Mouse (Mus musculus) myocyte (in vitro differentiated cells): Measurements from ENCODE around the gene Myh14.

Experiments used
- CEBPB ChIP-seq: IDR thresholded peaks from 2 replicates; pipeline ENCODE4 v1.6.1; 2011; ENCODE audit warnings: mild to moderate bottlenecking, moderate library complexity; ENCODE audit not compliant: poor library complexity, insufficient read depth, severe bottlenecking
- E2F4 ChIP-seq: IDR thresholded peaks from one replicate; pipeline ENCODE4 v1.6.1; 2011; ENCODE audit warnings: mild to moderate bottlenecking, control low read depth, moderate library complexity; ENCODE audit not compliant: insufficient read depth
- MAX ChIP-seq: IDR thresholded peaks from one replicate; pipeline ENCODE4 v1.6.1; 2011; ENCODE audit warnings: low read depth, mild to moderate bottlenecking, control low read depth
- MYOD1 ChIP-seq, 3 experiments: IDR thresholded peaks; one replicate each; pipeline ENCODE4 v1.6.1; 2011; ENCODE audit warnings: control low read depth in 2 of 3, low read depth in 2 of 3, mild to moderate bottlenecking in 2 of 3, moderate library complexity in 1 of 3; ENCODE audit not compliant: insufficient read length in 2 of 3, control insufficient read depth in 1 of 3
- MYOG ChIP-seq, 3 experiments: IDR thresholded peaks; one replicate each; pipeline ENCODE4 v1.6.1; 2011; ENCODE audit warnings: control low read depth in 2 of 3, low read depth in 2 of 3, mild to moderate bottlenecking in 2 of 3; ENCODE audit not compliant: insufficient read length in 2 of 3, control insufficient read depth in 1 of 3, insufficient read depth in 1 of 3
- POLR2A ChIP-seq: IDR thresholded peaks from one replicate; pipeline ENCODE4 v1.6.1; 2011; ENCODE audit warnings: low read depth, mild to moderate bottlenecking, control low read depth, moderate library complexity; ENCODE audit not compliant: insufficient read length
- POLR2AphosphoS2 ChIP-seq: IDR thresholded peaks from one replicate; pipeline ENCODE4 v1.6.1; 2011; ENCODE audit warnings: low read depth, control low read depth; ENCODE audit not compliant: insufficient read length
- REST ChIP-seq: IDR thresholded peaks from one replicate; pipeline ENCODE4 v1.6.1; 2011; ENCODE audit warnings: mild to moderate bottlenecking, control low read depth, moderate library complexity; ENCODE audit not compliant: insufficient read depth, insufficient read length
- SRF ChIP-seq: IDR thresholded peaks from one replicate; pipeline ENCODE4 v1.6.1; 2011; ENCODE audit warnings: low read depth; ENCODE audit not compliant: control insufficient read depth, insufficient read length
- TCF12 ChIP-seq: IDR thresholded peaks from one replicate; pipeline ENCODE4 v1.6.1; 2011; ENCODE audit warnings: mild to moderate bottlenecking, control low read depth; ENCODE audit not compliant: poor library complexity, insufficient read depth, severe bottlenecking
- TCF3 ChIP-seq: IDR thresholded peaks from one replicate; pipeline ENCODE4 v1.6.1; 2011; ENCODE audit warnings: low read depth, control low read depth; ENCODE audit not compliant: insufficient read length
- USF1 ChIP-seq: IDR thresholded peaks from one replicate; pipeline ENCODE4 v1.6.1; 2011; ENCODE audit warnings: low read depth, mild to moderate bottlenecking, control low read depth, moderate library complexity

DNA sequence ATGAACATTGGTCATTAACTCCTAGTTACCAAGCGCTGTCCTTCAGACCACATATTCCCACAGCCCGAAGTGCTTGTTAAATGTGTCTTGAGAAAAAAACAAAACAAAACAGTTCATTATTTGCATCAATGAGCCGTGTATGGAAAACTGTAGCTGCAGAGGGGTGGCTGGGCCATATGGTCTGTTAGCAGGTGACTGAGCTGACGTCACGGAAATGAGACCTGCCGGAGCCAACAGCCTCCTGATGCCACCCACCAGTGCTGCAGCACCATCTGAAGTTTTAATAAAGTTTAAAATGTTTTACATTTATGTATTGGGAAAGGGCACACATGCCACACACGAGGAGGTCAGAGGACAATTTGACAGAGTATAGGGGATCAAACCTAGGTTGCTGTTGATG lies 18.7 kb upstream of the Myh14 start:
- no peak for TF ChIP-seq CEBPB
- TF ChIP-seq E2F4, result no peak
- no peak for TF ChIP-seq POLR2A
- no peak for TF ChIP-seq TCF12
- no peak for TF ChIP-seq MYOD1 (IDR thresholded peaks at IDR 0.05; ENCODE audit: control insufficient read depth in 1 of 3, insufficient read length in 2 of 3, low read depth in 2 of 3)
- TF ChIP-seq POLR2AphosphoS2, result no peak
- TF ChIP-seq REST, result no peak
- no peak for TF ChIP-seq MYOG (IDR thresholded peaks at IDR 0.05; ENCODE audit: control insufficient read depth in 1 of 3, insufficient read depth in 1 of 3, insufficient read length in 2 of 3, low read depth in 2 of 3)
- no peak for TF ChIP-seq MAX
- TF ChIP-seq USF1, result no peak
- no peak for TF ChIP-seq TCF3
- TF ChIP-seq SRF, result no peak
